Mouse (Mus musculus): ENCODE data around the gene Crlf2. TPM values are rescaled to one million over a fixed set of nuclear protein-coding genes. Genes with fewer than 3 reads are reported as not detected.

Crlf2 gene
- 18.5 and 20.8 TPM in 2 replicates for polyA plus RNA-seq (2015; fragmentation: Nextera tagmentation; extraction: Ambion mirVana)

DNA sequence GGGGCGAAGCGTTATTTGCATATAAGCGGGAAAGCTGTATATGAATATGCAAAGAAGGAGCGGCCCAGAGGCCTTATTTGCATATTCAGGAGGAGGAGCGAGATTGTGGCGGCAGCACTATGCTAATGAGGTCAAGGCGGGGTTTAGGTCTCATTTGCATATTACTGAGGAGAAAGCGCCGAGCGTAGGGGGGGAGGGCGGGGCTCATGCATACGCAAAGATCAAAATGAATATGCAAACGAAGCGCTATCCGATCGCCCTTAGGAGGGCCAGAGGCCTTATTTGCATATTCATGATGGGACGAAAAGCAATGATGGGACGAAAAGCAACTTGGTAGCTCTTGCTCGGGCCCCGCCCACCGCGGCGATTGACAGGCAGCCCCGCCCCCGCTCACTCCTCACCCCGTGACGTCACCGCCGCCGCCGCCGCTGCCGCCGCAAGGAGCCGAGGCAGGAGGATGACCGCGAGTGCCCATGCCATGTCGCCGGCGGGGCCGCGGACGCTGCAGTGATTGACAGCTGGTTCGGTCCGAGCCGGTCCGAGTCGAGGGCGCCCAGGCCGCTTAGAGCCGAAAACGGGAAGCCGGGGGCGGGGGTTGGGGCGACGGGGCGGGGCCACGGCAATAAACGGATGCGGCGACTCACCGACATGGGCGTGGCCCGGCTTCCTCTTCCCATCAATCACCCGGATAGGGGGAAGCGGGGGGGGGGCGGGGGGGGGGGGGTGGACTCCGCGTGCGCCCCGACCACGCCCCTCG, at the start of gene Crlf2:
Gene Crlf2, minus strand, starts transcription at position 590 of the 757 bp plus-strand sequence.
- peak within 1 kb of the TSS; percentile 98 for H3K27ac ChIP-seq (ENCODE audit: low read depth, low read length)
- H3K4me3 ChIP-seq (ENCODE audit: low read length) = peak within 1 kb of the TSS; percentile 71
- peak within 1 kb of the TSS; percentile 65 for H3K4me2 ChIP-seq (ENCODE audit: low read length)
- H3K9me3 ChIP-seq (ENCODE audit: control insufficient read depth, low read length) = peaks cover 27% of the 10 kb centered on the region
- H3K4me1 ChIP-seq (ENCODE audit: control insufficient read depth, insufficient read depth, low read depth, low read length) = no peaks in the 10 kb centered on the region; the same call in 1 of the 2 replicates
- peaks cover 16% of the 10 kb centered on the region; the same call in 1 of the 2 replicates for H3K36me3 ChIP-seq (ENCODE audit: control insufficient read depth, insufficient read depth, low read length)
- no peaks in the 10 kb centered on the region for H3K27me3 ChIP-seq (replicated peaks; ENCODE audit: control insufficient read depth, insufficient read depth, low read length)
- ATAC-seq = peak; percentile 62
- under 1% methylated on average over 57 of the region's 73 CpGs for WGBS
- peak within 1 kb of the TSS; percentile 78 for H3K9ac ChIP-seq (ENCODE audit: low read depth, low read length)

DNA sequence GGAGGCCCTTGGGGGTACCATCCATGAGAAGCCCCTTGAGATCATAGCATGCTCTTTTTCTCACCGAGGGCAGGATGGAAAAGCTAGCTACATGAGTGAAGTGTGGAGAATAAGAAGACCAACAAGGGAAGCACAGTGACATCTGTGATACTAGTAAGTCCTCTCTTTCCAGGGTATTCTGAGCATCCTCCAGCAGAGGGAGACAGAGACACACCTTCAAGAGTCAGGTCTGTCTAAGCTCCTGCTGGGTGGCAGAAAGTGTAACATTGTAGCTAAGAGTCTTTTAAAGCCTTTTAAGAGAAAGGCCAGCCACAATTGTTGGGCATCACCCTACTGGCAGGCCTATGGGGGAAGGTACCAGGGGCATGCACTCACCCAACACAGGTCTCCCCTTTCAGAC, 43.8 kb upstream of the Crlf2 start:
- H3K36me3 ChIP-seq (ENCODE audit: control insufficient read depth, insufficient read depth, low read length) = no peaks in the 10 kb centered on the region
- 57% methylated on average over 1 of the region's 1 CpGs for WGBS
- ATAC-seq = no peak
- H3K27me3 ChIP-seq (replicated peaks; ENCODE audit: control insufficient read depth, insufficient read depth, low read length) = no peaks in the 10 kb centered on the region
- no peak overlapping the region for H3K4me2 ChIP-seq (ENCODE audit: low read length)
- H3K9me3 ChIP-seq (ENCODE audit: control insufficient read depth, low read length) = 0 out of 2 replicates have a peak, but pooled peaks cover 2% of the 10 kb centered on the region
- no peak overlapping the region for H3K27ac ChIP-seq (ENCODE audit: low read depth, low read length)
- H3K4me3 ChIP-seq (ENCODE audit: low read length) = no peak overlapping the region
- H3K9ac ChIP-seq (ENCODE audit: low read depth, low read length) = no peak overlapping the region
- no peaks in the 10 kb centered on the region for H3K4me1 ChIP-seq (ENCODE audit: control insufficient read depth, insufficient read depth, low read depth, low read length)

DNA sequence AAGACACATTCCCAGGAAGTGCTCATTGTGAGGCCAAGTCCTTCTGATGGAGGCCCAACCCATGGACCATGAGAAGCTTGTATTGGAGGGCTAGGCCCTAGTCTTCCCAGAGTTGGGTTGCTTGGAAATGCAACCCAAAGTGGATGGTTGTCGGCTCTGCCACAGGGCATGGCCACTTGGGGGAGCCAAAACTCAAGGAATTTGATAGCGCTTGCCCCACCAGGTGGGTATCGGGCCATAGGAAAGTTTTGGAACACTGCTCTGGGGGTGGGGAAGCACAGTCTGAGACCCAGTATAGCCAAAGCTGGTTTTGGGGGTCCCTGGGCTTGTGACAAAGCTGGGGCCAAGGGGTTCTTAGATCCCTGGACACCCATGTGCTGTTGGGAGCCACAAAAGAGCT, 42.3 kb upstream of the Crlf2 start:
- no peak for ATAC-seq
- no peak overlapping the region for H3K9ac ChIP-seq (ENCODE audit: low read depth, low read length)
- no peak overlapping the region for H3K4me3 ChIP-seq (ENCODE audit: low read length)
- no peaks in the 10 kb centered on the region for H3K36me3 ChIP-seq (ENCODE audit: control insufficient read depth, insufficient read depth, low read length)
- peaks cover 5% of the 10 kb centered on the region for H3K9me3 ChIP-seq (ENCODE audit: control insufficient read depth, low read length)
- no peak overlapping the region for H3K4me2 ChIP-seq (ENCODE audit: low read length)
- H3K27ac ChIP-seq (ENCODE audit: low read depth, low read length) = no peak overlapping the region
- H3K27me3 ChIP-seq (replicated peaks; ENCODE audit: control insufficient read depth, insufficient read depth, low read length) = no peaks in the 10 kb centered on the region
- H3K4me1 ChIP-seq (ENCODE audit: control insufficient read depth, insufficient read depth, low read depth, low read length) = no peaks in the 10 kb centered on the region
- 22% methylated on average over 3 of the region's 3 CpGs for WGBS

DNA sequence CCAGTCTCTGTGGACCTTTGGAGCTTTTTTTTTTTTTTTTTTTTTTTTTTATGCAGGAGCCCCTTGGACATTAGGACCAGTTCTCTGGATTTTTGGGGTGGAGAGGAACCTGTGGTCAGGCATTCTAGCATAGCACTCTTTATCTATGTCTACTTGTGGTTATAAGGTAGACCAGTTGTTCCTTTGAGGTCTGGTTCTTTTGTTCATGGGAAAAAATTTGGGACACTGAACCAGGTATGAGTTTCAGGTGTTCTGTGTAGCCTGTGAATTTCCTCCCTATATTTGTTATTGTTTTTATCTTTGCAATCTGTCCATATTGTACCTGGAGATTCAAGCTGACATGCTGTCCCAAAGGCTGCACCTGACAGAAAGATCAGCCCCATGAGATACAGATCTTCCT, 40.1 kb upstream of the Crlf2 start:
- Histone ChIP-seq H3K4me1 (ENCODE audit: control insufficient read depth, insufficient read depth, low read depth, low read length) (no peaks in the 10 kb centered on the region), H3K36me3 (ENCODE audit: control insufficient read depth, insufficient read depth, low read length) (no peaks in the 10 kb centered on the region), H3K9ac (ENCODE audit: low read depth, low read length) (no peak overlapping the region), H3K4me2 (ENCODE audit: low read length) (no peak overlapping the region), H3K27ac (ENCODE audit: low read depth, low read length) (no peak overlapping the region), H3K9me3 (ENCODE audit: control insufficient read depth, low read length) (peaks cover 5% of the 10 kb centered on the region), H3K4me3 (ENCODE audit: low read length) (no peak overlapping the region), H3K27me3 (replicated peaks; ENCODE audit: control insufficient read depth, insufficient read depth, low read length) (no peaks in the 10 kb centered on the region)
- ATAC-seq = no peak

DNA sequence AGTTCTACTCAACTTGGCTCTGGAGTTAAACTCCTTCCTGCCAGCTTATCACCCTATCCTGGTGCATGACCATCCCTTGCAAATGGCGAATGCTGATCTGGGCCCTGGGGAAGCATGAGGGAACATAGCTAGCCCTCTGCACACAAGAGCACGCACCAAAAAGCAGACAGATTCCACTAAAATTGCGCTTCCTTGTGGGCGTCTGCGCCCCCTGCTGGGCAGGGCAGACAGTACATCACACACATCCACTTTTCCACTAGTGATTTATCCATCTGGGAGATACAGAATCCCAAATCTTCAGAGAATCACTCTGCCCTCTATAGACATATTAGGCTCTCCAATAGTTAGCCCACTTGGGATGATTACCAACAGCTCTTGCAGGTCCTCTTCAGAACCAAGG, 37.9 kb upstream of the Crlf2 start:
- H3K27me3 ChIP-seq (replicated peaks; ENCODE audit: control insufficient read depth, insufficient read depth, low read length) = no peaks in the 10 kb centered on the region
- no peak overlapping the region for H3K27ac ChIP-seq (ENCODE audit: low read depth, low read length)
- H3K36me3 ChIP-seq (ENCODE audit: control insufficient read depth, insufficient read depth, low read length) = no peaks in the 10 kb centered on the region
- 42% methylated on average over 5 of the region's 5 CpGs for WGBS
- no peak for ATAC-seq
- H3K9ac ChIP-seq (ENCODE audit: low read depth, low read length) = no peak overlapping the region
- peaks cover 8% of the 10 kb centered on the region for H3K9me3 ChIP-seq (ENCODE audit: control insufficient read depth, low read length)
- no peak overlapping the region for H3K4me3 ChIP-seq (ENCODE audit: low read length)
- H3K4me1 ChIP-seq (ENCODE audit: control insufficient read depth, insufficient read depth, low read depth, low read length) = no peaks in the 10 kb centered on the region
- H3K4me2 ChIP-seq (ENCODE audit: low read length) = no peak overlapping the region

DNA sequence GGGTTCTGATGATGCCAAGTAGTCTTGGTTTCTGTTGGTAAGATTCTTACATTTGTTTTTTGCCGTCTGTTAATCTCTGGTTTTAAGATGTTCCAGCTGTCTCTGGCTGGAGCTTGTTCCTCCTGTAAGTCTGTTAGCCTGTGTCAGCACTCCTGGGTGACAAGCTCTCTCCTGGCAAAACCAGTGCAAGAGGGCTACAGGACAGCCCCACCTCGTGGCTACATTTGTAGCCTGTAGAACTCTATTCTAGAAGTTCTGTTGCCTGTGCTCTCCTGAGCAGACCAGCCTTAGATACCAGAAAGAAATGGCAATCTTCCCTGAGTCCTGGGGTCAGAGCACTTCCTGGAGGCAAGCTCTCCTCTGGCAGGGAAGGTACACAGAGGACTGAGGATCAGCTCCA, 4.0 kb upstream of the Crlf2 start:
- Histone ChIP-seq H3K4me1 (ENCODE audit: control insufficient read depth, insufficient read depth, low read depth, low read length) (no peaks in the 10 kb centered on the region), H3K9ac (ENCODE audit: low read depth, low read length) (no peak overlapping the region), H3K4me2 (ENCODE audit: low read length) (no peak overlapping the region), H3K27me3 (replicated peaks; ENCODE audit: control insufficient read depth, insufficient read depth, low read length) (no peaks in the 10 kb centered on the region), H3K9me3 (ENCODE audit: control insufficient read depth, low read length) (no peaks in the 10 kb centered on the region; the same call in 1 of the 2 replicates), H3K4me3 (ENCODE audit: low read length) (no peak overlapping the region), H3K36me3 (ENCODE audit: control insufficient read depth, insufficient read depth, low read length) (no peaks in the 10 kb centered on the region), H3K27ac (ENCODE audit: low read depth, low read length) (no peak overlapping the region)
- no peak for ATAC-seq
- 51% methylated on average over 2 of the region's 2 CpGs for WGBS

DNA sequence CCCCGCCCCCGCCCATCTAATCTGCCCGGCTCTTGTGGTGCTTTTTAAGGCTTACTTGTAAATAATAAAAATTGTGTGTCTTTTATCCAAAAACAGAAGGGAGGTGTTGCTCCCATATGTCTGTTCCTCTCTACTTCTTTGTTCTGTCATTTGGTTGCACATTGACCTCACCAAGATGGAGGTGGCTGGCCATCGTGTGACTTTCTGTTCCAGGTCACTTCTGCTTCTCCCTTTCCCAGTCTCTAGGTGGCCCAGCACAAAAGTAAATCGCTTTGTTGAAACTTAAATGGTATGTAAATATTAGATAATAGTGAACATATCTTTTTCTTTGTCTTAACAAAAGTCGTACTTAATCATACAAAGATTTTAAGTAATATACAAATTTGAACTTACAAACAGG, 398 bp upstream of the Crlf2 start:
- ATAC-seq = no peak
- Histone ChIP-seq H3K4me2 (ENCODE audit: low read length) (peak overlapping the region; percentile 65), H3K9me3 (ENCODE audit: control insufficient read depth, low read length) (peaks cover 24% of the 10 kb centered on the region), H3K4me1 (ENCODE audit: control insufficient read depth, insufficient read depth, low read depth, low read length) (no peaks in the 10 kb centered on the region; the same call in 1 of the 2 replicates), H3K4me3 (ENCODE audit: low read length) (peak overlapping the region; percentile 71), H3K9ac (ENCODE audit: low read depth, low read length) (peak overlapping the region; percentile 78), H3K27ac (ENCODE audit: low read depth, low read length) (peak overlapping the region; percentile 98), H3K27me3 (replicated peaks; ENCODE audit: control insufficient read depth, insufficient read depth, low read length) (no peaks in the 10 kb centered on the region), H3K36me3 (ENCODE audit: control insufficient read depth, insufficient read depth, low read length) (peaks cover 16% of the 10 kb centered on the region; the same call in 1 of the 2 replicates)
- 22% methylated on average over 6 of the region's 6 CpGs for WGBS

DNA sequence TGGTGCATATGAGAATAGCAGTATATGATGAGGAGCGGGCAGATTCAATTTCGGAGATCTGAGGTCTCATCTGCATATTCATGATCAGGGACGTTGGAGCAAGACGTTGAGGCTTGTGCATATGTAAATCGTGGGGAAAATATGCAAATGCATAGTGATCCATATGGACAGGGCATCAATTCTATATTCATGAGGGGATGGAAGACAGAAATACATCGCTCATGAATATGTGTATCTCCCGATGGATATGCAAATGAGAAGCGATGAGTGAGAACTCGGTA, 730 bp downstream of the Crlf2 start:
- peak overlapping the region; percentile 71 for H3K4me3 ChIP-seq (ENCODE audit: low read length)
- peak overlapping the region; percentile 65 for H3K4me2 ChIP-seq (ENCODE audit: low read length)
- peaks cover 30% of the 10 kb centered on the region for H3K9me3 ChIP-seq (ENCODE audit: control insufficient read depth, low read length)
- no peaks in the 10 kb centered on the region; the same call in 1 of the 2 replicates for H3K4me1 ChIP-seq (ENCODE audit: control insufficient read depth, insufficient read depth, low read depth, low read length)
- H3K27ac ChIP-seq (ENCODE audit: low read depth, low read length) = peak overlapping the region; percentile 98
- H3K36me3 ChIP-seq (ENCODE audit: control insufficient read depth, insufficient read depth, low read length) = peaks cover 16% of the 10 kb centered on the region; the same call in 1 of the 2 replicates
- peak; percentile 41 for ATAC-seq
- H3K9ac ChIP-seq (ENCODE audit: low read depth, low read length) = peak overlapping the region; percentile 78
- WGBS = under 1% methylated on average over 9 of the region's 9 CpGs
- no peaks in the 10 kb centered on the region for H3K27me3 ChIP-seq (replicated peaks; ENCODE audit: control insufficient read depth, insufficient read depth, low read length)

DNA sequence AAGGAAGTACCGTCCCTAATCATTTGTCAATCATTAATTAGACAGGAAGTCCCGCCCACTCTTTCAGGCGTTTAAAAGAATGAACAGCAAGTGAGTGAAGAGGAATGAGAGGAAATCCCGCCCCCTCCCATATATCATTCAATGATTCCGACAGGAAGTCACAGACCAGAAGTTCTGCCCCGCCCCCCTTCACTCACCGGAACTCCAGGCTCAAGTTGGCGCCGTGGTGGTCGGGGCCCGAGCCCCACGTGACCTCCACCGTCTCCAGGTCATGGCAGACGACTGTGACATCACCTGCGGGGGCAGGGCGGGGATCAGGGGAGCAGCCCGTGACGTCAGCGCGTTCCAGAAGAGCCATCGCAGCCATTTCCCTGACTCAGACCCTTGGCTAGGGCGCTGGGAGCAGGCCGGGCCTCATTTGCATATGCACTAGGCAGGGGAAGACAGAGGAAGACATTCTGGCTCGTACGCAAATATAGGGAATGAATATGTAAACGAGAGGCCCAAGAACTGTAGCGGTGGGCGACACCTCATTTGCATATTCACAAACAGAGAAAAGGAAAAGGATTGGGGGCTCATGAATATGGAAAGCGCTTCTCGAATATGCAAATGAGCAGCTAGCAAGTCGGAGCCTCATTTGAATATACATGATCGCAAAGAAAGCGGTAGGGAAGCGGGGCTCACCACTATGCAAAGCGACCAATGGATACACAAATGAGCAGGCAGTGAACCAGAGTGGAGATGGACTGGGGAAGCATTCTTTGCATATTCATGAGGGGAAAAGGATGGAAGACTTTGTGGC, 1.3 kb downstream of the Crlf2 start:
- peaks cover 17% of the 10 kb centered on the region; the same call in 1 of the 2 replicates for H3K36me3 ChIP-seq (ENCODE audit: control insufficient read depth, insufficient read depth, low read length)
- H3K27ac ChIP-seq (ENCODE audit: low read depth, low read length) = peak overlapping the region; percentile 98
- no peaks in the 10 kb centered on the region; the same call in 1 of the 2 replicates for H3K4me1 ChIP-seq (ENCODE audit: control insufficient read depth, insufficient read depth, low read depth, low read length)
- peak overlapping the region; percentile 78 for H3K9ac ChIP-seq (ENCODE audit: low read depth, low read length)
- peak overlapping the region; percentile 65 for H3K4me2 ChIP-seq (ENCODE audit: low read length)
- ATAC-seq = peak; percentile 80
- peaks cover 35% of the 10 kb centered on the region for H3K9me3 ChIP-seq (ENCODE audit: control insufficient read depth, low read length)
- H3K4me3 ChIP-seq (ENCODE audit: low read length) = peak overlapping the region; percentile 71
- under 1% methylated on average over 35 of the region's 35 CpGs for WGBS
- no peaks in the 10 kb centered on the region for H3K27me3 ChIP-seq (replicated peaks; ENCODE audit: control insufficient read depth, insufficient read depth, low read length)
